Mouse (Mus musculus): ENCODE measurements around the gene Zfp518b. TPM values are rescaled to one million over a fixed set of nuclear protein-coding genes. Genes with fewer than 3 reads are reported as not detected.

The Zfp518b gene
- total and polyA plus RNA-seq, 2 experiments, result 0.51 to 0.65 TPM

GRCm38 (mm10) chr5:38658836-38659235 lies 25.8 kb downstream of the Zfp518b start:
- Histone ChIP-seq H3K9ac (ENCODE audit: low read depth, low read length) (no peak overlapping the region), H3K27me3 (ENCODE audit: control insufficient read depth, insufficient read depth, low read length) (no peaks in the 10 kb centered on the region), H3K36me3 (ENCODE audit: control insufficient read depth, insufficient read depth, low read length) (no peaks in the 10 kb centered on the region), H3K4me1 (ENCODE audit: control insufficient read depth, insufficient read depth, low read length) (no peaks in the 10 kb centered on the region), H3K79me2 (ENCODE audit: control insufficient read depth, insufficient read depth, low read length) (no peaks in the 10 kb centered on the region), H3K4me3 (ENCODE audit: insufficient read depth, low read depth, low read length) (no peak overlapping the region), H3K27ac (replicated peaks; ENCODE audit: insufficient read depth, low read depth, low read length) (no peak overlapping the region)
- 74% methylated on average over 5 of the region's 5 CpGs for WGBS
- no peak for DNase-seq (ENCODE audit: extremely low read depth, low read depth, low spot score)
- TF ChIP-seq POLR2A (IDR thresholded peaks at IDR 0.05; ENCODE audit: extremely low read depth, insufficient read depth, low read length), result no peak
- TF ChIP-seq CTCF (IDR thresholded peaks at IDR 0.05; ENCODE audit: low read depth, low read length), result no peak

GRCm38 (mm10) chr5:38656204-38656603 lies 28.4 kb downstream of the Zfp518b start:
- WGBS, result 65% methylated on average over 6 of the region's 6 CpGs
- no peaks in the 10 kb centered on the region for H3K79me2 ChIP-seq (ENCODE audit: control insufficient read depth, insufficient read depth, low read length)
- H3K36me3 ChIP-seq (ENCODE audit: control insufficient read depth, insufficient read depth, low read length), result no peaks in the 10 kb centered on the region
- no peaks in the 10 kb centered on the region for H3K27me3 ChIP-seq (ENCODE audit: control insufficient read depth, insufficient read depth, low read length)
- no peaks in the 10 kb centered on the region for H3K4me1 ChIP-seq (ENCODE audit: control insufficient read depth, insufficient read depth, low read length)
- H3K4me3 ChIP-seq (ENCODE audit: insufficient read depth, low read depth, low read length), result no peak overlapping the region
- TF ChIP-seq CTCF (IDR thresholded peaks at IDR 0.05; ENCODE audit: low read depth, low read length), result no peak
- no peak for TF ChIP-seq POLR2A (IDR thresholded peaks at IDR 0.05; ENCODE audit: extremely low read depth, insufficient read depth, low read length)
- H3K9ac ChIP-seq (ENCODE audit: low read depth, low read length), result no peak overlapping the region
- DNase-seq (ENCODE audit: extremely low read depth, low read depth, low spot score), result no peak
- H3K27ac ChIP-seq (replicated peaks; ENCODE audit: insufficient read depth, low read depth, low read length), result no peak overlapping the region

DNA sequence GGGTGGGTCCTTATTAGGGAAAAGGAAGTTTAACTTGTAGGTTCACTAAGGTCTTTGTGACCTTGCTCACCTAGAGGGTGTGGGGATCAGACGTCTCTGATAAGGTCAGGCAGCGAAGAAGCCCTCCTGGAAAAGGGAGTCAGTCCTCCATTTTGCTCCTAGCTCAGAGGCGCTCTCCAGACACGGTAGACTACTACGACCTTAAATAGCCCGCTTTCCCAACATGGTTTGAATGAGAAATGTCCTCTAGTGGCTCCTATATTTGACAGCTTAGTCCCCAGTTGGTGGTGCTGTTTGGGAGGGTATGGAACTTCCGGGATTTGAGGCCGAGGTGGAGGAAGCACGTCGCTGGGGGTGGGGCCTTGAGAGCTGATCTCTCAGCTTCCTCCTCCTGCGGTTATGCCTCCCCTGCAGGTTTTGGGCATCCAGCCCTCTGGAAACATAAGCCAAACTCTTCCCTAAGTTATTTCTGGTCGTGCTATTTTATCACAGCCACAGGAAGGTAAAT lies 29.2 kb downstream of the Zfp518b start:
- no peak overlapping the region for H3K9ac ChIP-seq (ENCODE audit: low read depth, low read length)
- no peak overlapping the region for H3K4me3 ChIP-seq (ENCODE audit: insufficient read depth, low read depth, low read length)
- 66% methylated on average over 12 of the region's 12 CpGs for WGBS
- H3K27ac ChIP-seq (replicated peaks; ENCODE audit: insufficient read depth, low read depth, low read length), result no peak overlapping the region
- no peaks in the 10 kb centered on the region for H3K27me3 ChIP-seq (ENCODE audit: control insufficient read depth, insufficient read depth, low read length)
- no peaks in the 10 kb centered on the region for H3K79me2 ChIP-seq (ENCODE audit: control insufficient read depth, insufficient read depth, low read length)
- DNase-seq (ENCODE audit: extremely low read depth, low read depth, low spot score), result no peak
- no peaks in the 10 kb centered on the region for H3K36me3 ChIP-seq (ENCODE audit: control insufficient read depth, insufficient read depth, low read length)
- TF ChIP-seq POLR2A (IDR thresholded peaks at IDR 0.05; ENCODE audit: extremely low read depth, insufficient read depth, low read length) (no peak), CTCF (IDR thresholded peaks at IDR 0.05; ENCODE audit: low read depth, low read length) (no peak)
- H3K4me1 ChIP-seq (ENCODE audit: control insufficient read depth, insufficient read depth, low read length), result no peaks in the 10 kb centered on the region

- Histone ChIP-seq H3K4me1 (ENCODE audit: control insufficient read depth, insufficient read depth, low read length) (no peaks in the 10 kb centered on the region), H3K27ac (replicated peaks; ENCODE audit: insufficient read depth, low read depth, low read length) (no peak overlapping the region), H3K27me3 (ENCODE audit: control insufficient read depth, insufficient read depth, low read length) (no peaks in the 10 kb centered on the region), H3K36me3 (ENCODE audit: control insufficient read depth, insufficient read depth, low read length) (no peaks in the 10 kb centered on the region), H3K4me3 (ENCODE audit: insufficient read depth, low read depth, low read length) (no peak overlapping the region), H3K79me2 (ENCODE audit: control insufficient read depth, insufficient read depth, low read length) (no peaks in the 10 kb centered on the region), H3K9ac (ENCODE audit: low read depth, low read length) (no peak overlapping the region)
- DNase-seq (ENCODE audit: extremely low read depth, low read depth, low spot score), result no peak
- peak; percentile 36 for TF ChIP-seq CTCF (IDR thresholded peaks at IDR 0.05; ENCODE audit: low read depth, low read length)
- no peak for TF ChIP-seq POLR2A (IDR thresholded peaks at IDR 0.05; ENCODE audit: extremely low read depth, insufficient read depth, low read length)
- 37% methylated on average over 1 of the region's 1 CpGs for WGBS
These were observed 30.1 kb downstream of the Zfp518b start for GRCm38 (mm10) chr5:38654571-38654970.

GRCm38 (mm10) chr5:38653101-38653500 lies 31.5 kb downstream of the Zfp518b start:
- 85% methylated on average over 2 of the region's 2 CpGs for WGBS
- no peak overlapping the region for H3K27ac ChIP-seq (replicated peaks; ENCODE audit: insufficient read depth, low read depth, low read length)
- DNase-seq (ENCODE audit: extremely low read depth, low read depth, low spot score), result no peak
- H3K36me3 ChIP-seq (ENCODE audit: control insufficient read depth, insufficient read depth, low read length), result no peaks in the 10 kb centered on the region
- H3K9ac ChIP-seq (ENCODE audit: low read depth, low read length), result no peak overlapping the region
- H3K4me3 ChIP-seq (ENCODE audit: insufficient read depth, low read depth, low read length), result no peak overlapping the region
- no peaks in the 10 kb centered on the region for H3K79me2 ChIP-seq (ENCODE audit: control insufficient read depth, insufficient read depth, low read length)
- H3K27me3 ChIP-seq (ENCODE audit: control insufficient read depth, insufficient read depth, low read length), result no peaks in the 10 kb centered on the region
- TF ChIP-seq CTCF (IDR thresholded peaks at IDR 0.05; ENCODE audit: low read depth, low read length) (no peak), POLR2A (IDR thresholded peaks at IDR 0.05; ENCODE audit: extremely low read depth, insufficient read depth, low read length) (no peak)
- H3K4me1 ChIP-seq (ENCODE audit: control insufficient read depth, insufficient read depth, low read length), result no peaks in the 10 kb centered on the region

DNA sequence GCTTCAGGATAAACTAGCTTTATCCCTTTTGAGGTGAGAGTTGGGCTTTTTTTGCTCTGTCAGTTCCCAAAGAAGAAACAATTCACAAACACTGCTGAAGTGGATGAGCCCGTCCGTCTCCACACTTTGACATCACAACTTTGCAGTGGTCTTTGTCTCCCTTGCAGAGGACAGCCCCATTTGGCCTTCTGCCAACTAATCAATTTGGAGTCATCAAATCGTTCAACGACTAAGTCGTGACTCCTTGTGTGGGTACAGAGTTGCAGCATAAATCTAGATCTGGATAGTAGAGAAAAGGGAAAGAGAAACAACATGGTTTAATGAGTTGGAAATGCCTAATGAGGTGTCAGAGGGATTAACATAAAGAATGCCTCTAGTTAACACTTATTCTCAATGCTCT lies 33.2 kb downstream of the Zfp518b start:
- TF ChIP-seq CTCF (IDR thresholded peaks at IDR 0.05; ENCODE audit: low read depth, low read length), result no peak
- TF ChIP-seq POLR2A (IDR thresholded peaks at IDR 0.05; ENCODE audit: extremely low read depth, insufficient read depth, low read length), result no peak
- no peak overlapping the region for H3K4me3 ChIP-seq (ENCODE audit: insufficient read depth, low read depth, low read length)
- no peaks in the 10 kb centered on the region for H3K4me1 ChIP-seq (ENCODE audit: control insufficient read depth, insufficient read depth, low read length)
- no peaks in the 10 kb centered on the region for H3K36me3 ChIP-seq (ENCODE audit: control insufficient read depth, insufficient read depth, low read length)
- 75% methylated on average over 5 of the region's 5 CpGs for WGBS
- H3K9ac ChIP-seq (ENCODE audit: low read depth, low read length), result no peak overlapping the region
- H3K27ac ChIP-seq (replicated peaks; ENCODE audit: insufficient read depth, low read depth, low read length), result no peak overlapping the region
- H3K27me3 ChIP-seq (ENCODE audit: control insufficient read depth, insufficient read depth, low read length), result no peaks in the 10 kb centered on the region
- H3K79me2 ChIP-seq (ENCODE audit: control insufficient read depth, insufficient read depth, low read length), result no peaks in the 10 kb centered on the region
- DNase-seq (ENCODE audit: extremely low read depth, low read depth, low spot score), result no peak
